Mouse (Mus musculus) ES-Bruce4 (cell line): Measurements from ENCODE around the gene Lasp1. TPM values are rescaled to one million over a fixed set of nuclear protein-coding genes. Genes with fewer than 3 reads are reported as not detected.

ENCODE experiments used
- H3K27ac ChIP-seq: 2 replicates; pipeline ENCODE4 v1.5.1; 2012; ENCODE audit warnings: low read length, inconsistent platforms; ENCODE audit not compliant: insufficient read depth
- H3K27me3 ChIP-seq: 2 replicates; pipeline ENCODE4 v1.6.1; 2012; ENCODE audit warnings: mild to moderate bottlenecking, low read length, inconsistent platforms; ENCODE audit not compliant: control insufficient read depth, poor library complexity, insufficient read depth, severe bottlenecking
- H3K36me3 ChIP-seq: 2 replicates; pipeline ENCODE4 v1.6.1; 2012; ENCODE audit warnings: inconsistent platforms, mild to moderate bottlenecking, low read length, moderate library complexity; ENCODE audit not compliant: control insufficient read depth, poor library complexity, insufficient read depth, severe bottlenecking
- H3K4me1 ChIP-seq: one replicate; pipeline ENCODE4 v1.8.1; 2011; ENCODE audit warnings: low read length; ENCODE audit not compliant: control insufficient read depth, insufficient read depth
- H3K4me3 ChIP-seq: 2 replicates; pipeline ENCODE4 v1.5.1; 2011; ENCODE audit warnings: low read depth, mild to moderate bottlenecking, low read length
- H3K9ac ChIP-seq: 2 replicates; pipeline ENCODE4 v1.6.1; 2012; ENCODE audit warnings: low read depth, mild to moderate bottlenecking, inconsistent platforms; ENCODE audit not compliant: poor library complexity, severe bottlenecking
- H3K9me3 ChIP-seq: replicated peaks from 2 replicates; pipeline ENCODE4 v1.6.1; 2012; ENCODE audit warnings: mild to moderate bottlenecking, low read length, inconsistent platforms; ENCODE audit not compliant: control insufficient read depth, poor library complexity, insufficient read depth, severe bottlenecking
- CTCF ChIP-seq: IDR thresholded peaks from one replicate; pipeline ENCODE4 v1.8.1; 2011; ENCODE audit warnings: low read depth, low read length
- EP300 ChIP-seq: IDR thresholded peaks from 2 replicates; pipeline ENCODE4 v1.6.1; 2011; ENCODE audit warnings: low read depth, low read length; ENCODE audit not compliant: insufficient read depth
- POLR2A ChIP-seq: IDR thresholded peaks from one replicate; pipeline ENCODE4 v1.8.1; 2011; ENCODE audit warnings: low read length; ENCODE audit not compliant: insufficient read depth
- polyA plus RNA-seq: library from polyadenylated mRNA; stranded (reverse); fragments of >200 nt; gene quantifications from 2 replicates; pipeline ENCODE4 v1.2.4, GENCODE M21; 2011; ENCODE audit warnings: low read depth; ENCODE audit not compliant: missing spikeins, insufficient read depth, insufficient read length

Lasp1 gene
- polyA plus RNA-seq, 1 experiment: 231 TPM

DNA sequence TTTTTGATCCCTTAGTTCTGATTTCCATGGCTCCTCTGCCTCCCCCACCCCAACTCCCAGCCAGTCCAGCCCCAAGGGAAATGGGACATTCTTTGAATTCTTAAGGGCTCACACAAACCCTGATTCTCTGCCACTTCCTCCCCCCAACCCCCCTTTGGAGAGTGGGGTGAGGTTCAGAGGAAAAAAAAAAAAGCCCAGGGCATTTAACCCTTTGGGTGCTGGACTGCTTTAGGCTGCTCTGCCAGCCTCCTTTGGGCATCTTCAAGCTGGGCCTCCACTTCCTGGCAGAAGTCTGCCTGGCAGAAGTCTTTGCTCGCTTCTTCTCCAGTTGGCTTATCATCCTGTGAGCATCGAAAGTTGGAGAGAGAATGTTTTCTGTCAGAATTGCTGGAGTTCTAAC lies 9.3 kb downstream of the Lasp1 start:
- H3K36me3 ChIP-seq: peaks cover 17% of the 10 kb centered on the region
- H3K27me3 ChIP-seq: no peaks in the 10 kb centered on the region
- peaks cover 35% of the 10 kb centered on the region for H3K4me1 ChIP-seq
- TF ChIP-seq CTCF (no peak), EP300 (peak; percentile 91), POLR2A (no peak)
- H3K9ac ChIP-seq: peak overlapping the region; percentile 44
- no peak overlapping the region for H3K4me3 ChIP-seq
- peak overlapping the region; percentile 97 for H3K27ac ChIP-seq
- H3K9me3 ChIP-seq: no peaks in the 10 kb centered on the region

DNA sequence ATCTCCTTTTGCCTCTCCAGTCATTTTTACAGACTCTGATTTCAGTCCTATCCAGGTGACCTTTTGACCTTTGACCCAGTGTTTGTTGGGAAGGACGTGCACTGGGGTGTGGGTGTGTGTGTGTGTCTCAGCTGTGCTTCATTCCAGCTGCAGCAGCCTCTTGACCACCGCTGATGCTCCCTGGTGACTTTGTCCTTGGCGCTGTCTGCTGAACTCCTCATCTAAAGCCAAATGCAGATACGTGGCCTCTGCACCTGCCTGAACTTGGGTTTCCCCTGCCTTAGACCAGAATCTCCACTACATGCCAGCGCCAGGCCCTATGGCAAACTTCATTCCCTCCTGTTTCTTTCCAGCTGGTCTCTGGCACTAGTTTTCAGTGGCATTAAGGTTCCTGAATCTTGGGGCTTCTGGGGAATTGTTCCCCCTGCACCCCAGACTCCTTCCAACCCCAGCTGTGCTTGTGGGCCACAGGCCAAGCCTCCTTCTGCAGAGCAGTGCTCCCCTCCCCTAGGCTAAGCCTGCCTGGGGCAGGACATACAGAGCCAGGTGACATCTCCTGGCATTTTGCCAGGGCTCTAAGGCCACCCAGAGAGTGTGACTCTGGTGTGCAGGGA lies 9.9 kb downstream of the Lasp1 start:
- H3K27ac ChIP-seq: peak overlapping the region; percentile 97
- H3K36me3 ChIP-seq: peaks cover 18% of the 10 kb centered on the region
- no peaks in the 10 kb centered on the region for H3K9me3 ChIP-seq
- H3K27me3 ChIP-seq: no peaks in the 10 kb centered on the region
- peak; percentile 98 for TF ChIP-seq EP300
- no peak for TF ChIP-seq CTCF
- H3K4me3 ChIP-seq: 0 out of 2 replicates have a peak overlapping the region, but pooled peaks have one; percentile 5
- H3K4me1 ChIP-seq: peaks cover 38% of the 10 kb centered on the region
- H3K9ac ChIP-seq: peak overlapping the region; percentile 44

DNA sequence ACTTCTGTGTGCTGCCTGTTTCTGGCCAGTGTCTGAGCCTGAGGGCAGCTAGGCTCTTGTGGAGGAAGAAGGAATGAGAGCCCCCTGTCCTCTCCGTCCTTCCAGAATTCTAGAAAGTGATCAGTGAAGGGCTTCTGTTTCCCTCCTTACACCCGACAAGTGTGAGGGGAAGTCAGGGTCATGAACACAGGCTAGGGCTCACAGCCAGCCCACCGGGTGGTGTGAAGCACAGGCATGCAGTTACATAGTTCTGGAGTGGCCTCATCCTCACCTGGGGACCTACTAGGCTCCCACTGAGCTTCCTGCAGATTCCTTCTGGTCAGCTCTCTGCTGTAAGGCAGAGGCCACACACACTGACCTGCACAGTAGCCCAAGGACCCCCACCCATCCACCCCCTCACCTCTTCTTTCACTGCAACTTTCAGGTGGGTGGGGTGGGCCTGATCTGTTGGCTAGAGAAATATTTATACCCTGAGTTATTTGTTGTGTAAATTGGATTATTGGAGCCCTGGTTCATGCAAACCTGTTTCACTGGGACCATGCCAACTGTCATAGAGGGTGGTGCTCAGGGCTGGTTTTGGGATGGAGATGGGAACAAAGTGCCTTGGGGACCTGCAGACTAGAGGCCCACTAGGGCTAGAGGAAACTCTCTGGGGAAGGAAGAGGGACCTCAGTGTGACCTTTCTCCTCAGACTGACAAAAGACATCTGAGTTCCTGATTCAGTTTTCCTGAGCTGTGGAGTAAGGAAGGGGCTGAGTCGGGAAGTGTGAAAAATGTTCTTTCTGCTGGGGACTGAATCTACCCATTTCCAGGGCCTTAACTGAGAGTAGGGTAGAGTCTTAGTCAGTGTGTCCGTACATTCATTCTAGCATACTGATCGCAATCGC lies 10.7 kb downstream of the Lasp1 start:
- H3K4me1 ChIP-seq: peaks cover 42% of the 10 kb centered on the region
- H3K9ac ChIP-seq: peak overlapping the region; percentile 10; the same call in 1 of the 2 replicates
- TF ChIP-seq POLR2A (no peak), EP300 (no peak), CTCF (no peak)
- H3K27ac ChIP-seq: peak overlapping the region; percentile 97
- H3K27me3 ChIP-seq: no peaks in the 10 kb centered on the region
- peaks cover 23% of the 10 kb centered on the region for H3K36me3 ChIP-seq
- no peaks in the 10 kb centered on the region for H3K9me3 ChIP-seq
- H3K4me3 ChIP-seq: no peak overlapping the region

DNA sequence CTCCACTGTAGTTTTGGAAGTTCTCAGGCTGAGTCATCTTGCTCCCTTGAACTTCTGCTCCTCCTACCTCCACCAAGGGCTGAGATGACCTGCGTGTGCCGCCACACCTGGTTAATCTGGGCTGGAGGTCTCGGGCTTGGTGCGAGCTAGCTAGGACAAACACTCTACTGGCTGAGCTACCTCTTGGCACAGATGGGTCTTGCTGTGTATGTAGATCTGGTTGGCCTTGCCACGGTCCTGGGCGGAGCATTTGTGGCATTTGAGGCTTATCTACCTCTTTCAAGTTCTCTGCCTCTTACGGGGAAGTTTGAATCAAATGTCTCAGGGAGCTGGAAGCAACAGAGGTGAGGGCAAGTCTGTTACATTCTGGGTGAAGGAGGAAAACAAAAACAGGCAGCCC lies 11.6 kb downstream of the Lasp1 start:
- TF ChIP-seq EP300: no peak
- TF ChIP-seq CTCF: no peak
- no peak for TF ChIP-seq POLR2A
- Histone ChIP-seq H3K36me3 (peaks cover 26% of the 10 kb centered on the region), H3K9ac (no peak overlapping the region), H3K9me3 (no peaks in the 10 kb centered on the region), H3K27me3 (no peaks in the 10 kb centered on the region), H3K4me3 (no peak overlapping the region), H3K4me1 (peaks cover 42% of the 10 kb centered on the region), H3K27ac (peak overlapping the region; percentile 57)

DNA sequence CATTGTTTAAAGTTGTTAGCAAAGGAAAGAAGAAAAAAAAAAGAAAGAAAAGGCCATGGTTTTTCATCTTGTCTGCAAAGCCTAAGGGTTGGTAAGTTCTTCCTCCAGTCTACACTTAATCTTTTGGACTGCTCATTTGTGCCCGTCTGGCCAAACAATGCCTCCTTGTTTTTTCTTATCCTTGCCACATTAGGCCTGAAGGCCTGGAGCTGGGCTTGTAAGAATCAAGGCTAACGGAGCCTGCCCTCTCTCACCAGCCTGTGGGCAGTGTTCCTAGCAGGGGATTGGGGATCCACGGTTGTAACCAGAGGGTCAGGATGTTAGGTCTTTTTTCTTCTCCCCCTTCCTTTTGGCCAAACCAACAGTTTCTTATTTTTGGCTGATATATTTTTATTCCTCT lies 12.2 kb downstream of the Lasp1 start:
- H3K27me3 ChIP-seq: no peaks in the 10 kb centered on the region
- peaks cover 42% of the 10 kb centered on the region for H3K4me1 ChIP-seq
- 0 out of 2 replicates have a peak overlapping the region, but pooled peaks have one; percentile 16 for H3K27ac ChIP-seq
- H3K9me3 ChIP-seq: no peaks in the 10 kb centered on the region
- no peak overlapping the region for H3K9ac ChIP-seq
- H3K36me3 ChIP-seq: peaks cover 26% of the 10 kb centered on the region
- no peak for TF ChIP-seq POLR2A
- no peak for TF ChIP-seq CTCF
- TF ChIP-seq EP300: no peak
- no peak overlapping the region for H3K4me3 ChIP-seq
